Mouse (Mus musculus): Measurements from ENCODE around the gene Tmem132b. TPM values are rescaled to one million over a fixed set of nuclear protein-coding genes. Genes with fewer than 3 reads are reported as not detected.

Gene Tmem132b
- polyA plus RNA-seq, 1 experiment from 2014 or later, result 0.74 TPM

- H3K36me3 ChIP-seq (ENCODE audit: control insufficient read depth, insufficient read depth, low read length), result no peaks in the 10 kb centered on the region
- H3K27me3 ChIP-seq (ENCODE audit: control insufficient read depth, insufficient read depth, low read length), result no peaks in the 10 kb centered on the region
- no peak for ATAC-seq (ENCODE audit: low FRiP score)
- no peaks in the 10 kb centered on the region for H3K4me1 ChIP-seq (replicated peaks; ENCODE audit: control insufficient read depth, insufficient read depth, low read length)
- H3K27ac ChIP-seq (ENCODE audit: low read depth, low read length), result no peak overlapping the region
- WGBS, result 95% methylated on average over 2 of the region's 2 CpGs
- H3K4me3 ChIP-seq (ENCODE audit: low read depth, low read length), result no peak overlapping the region
- H3K4me2 ChIP-seq (replicated peaks; ENCODE audit: low read depth, low read length), result no peak overlapping the region
- no peak for DNase-seq (ENCODE audit: low spot score)
- no peak overlapping the region for H3K9ac ChIP-seq (ENCODE audit: low read depth, low read length)
- H3K9me3 ChIP-seq (ENCODE audit: control insufficient read depth, low read length), result no peaks in the 10 kb centered on the region
These were observed 13.5 kb downstream of the Tmem132b start for GRCm38 (mm10) chr5:125545090-125545489.

- no peak overlapping the region for H3K4me3 ChIP-seq (ENCODE audit: low read depth, low read length)
- H3K27me3 ChIP-seq (ENCODE audit: control insufficient read depth, insufficient read depth, low read length), result no peaks in the 10 kb centered on the region
- no peaks in the 10 kb centered on the region for H3K36me3 ChIP-seq (ENCODE audit: control insufficient read depth, insufficient read depth, low read length)
- H3K9ac ChIP-seq (ENCODE audit: low read depth, low read length), result no peak overlapping the region
- no peaks in the 10 kb centered on the region for H3K9me3 ChIP-seq (ENCODE audit: control insufficient read depth, low read length)
- ATAC-seq (ENCODE audit: low FRiP score) (no peak), DNase-seq (ENCODE audit: low spot score) (no peak)
- no peak overlapping the region for H3K27ac ChIP-seq (ENCODE audit: low read depth, low read length)
- no peaks in the 10 kb centered on the region for H3K4me1 ChIP-seq (replicated peaks; ENCODE audit: control insufficient read depth, insufficient read depth, low read length)
- 22% methylated on average over 13 of the region's 13 CpGs for WGBS
- no peak overlapping the region for H3K4me2 ChIP-seq (replicated peaks; ENCODE audit: low read depth, low read length)
These were observed 14.7 kb downstream of the Tmem132b start for GRCm38 (mm10) chr5:125546293-125546692.

GRCm38 (mm10) chr5:125549750-125550489 lies 18.3 kb downstream of the Tmem132b start:
- no peak overlapping the region for H3K9ac ChIP-seq (ENCODE audit: low read depth, low read length)
- WGBS, result 18% methylated on average over 11 of the region's 11 CpGs
- DNase-seq (ENCODE audit: low spot score) (peak; percentile 41), ATAC-seq (ENCODE audit: low FRiP score) (peak; percentile 77)
- H3K36me3 ChIP-seq (ENCODE audit: control insufficient read depth, insufficient read depth, low read length), result no peaks in the 10 kb centered on the region
- no peaks in the 10 kb centered on the region for H3K4me1 ChIP-seq (replicated peaks; ENCODE audit: control insufficient read depth, insufficient read depth, low read length)
- H3K27ac ChIP-seq (ENCODE audit: low read depth, low read length), result no peak overlapping the region
- no peak overlapping the region; the same call in 1 of the 2 replicates for H3K4me2 ChIP-seq (replicated peaks; ENCODE audit: low read depth, low read length)
- H3K27me3 ChIP-seq (ENCODE audit: control insufficient read depth, insufficient read depth, low read length), result no peaks in the 10 kb centered on the region
- H3K4me3 ChIP-seq (ENCODE audit: low read depth, low read length), result no peak overlapping the region
- no peaks in the 10 kb centered on the region for H3K9me3 ChIP-seq (ENCODE audit: control insufficient read depth, low read length)

GRCm38 (mm10) chr5:125555732-125556131 lies 24.2 kb downstream of the Tmem132b start:
- WGBS, result 80% methylated on average over 5 of the region's 5 CpGs
- no peak for ATAC-seq (ENCODE audit: low FRiP score)
- no peak overlapping the region for H3K27ac ChIP-seq (ENCODE audit: low read depth, low read length)
- H3K4me1 ChIP-seq (replicated peaks; ENCODE audit: control insufficient read depth, insufficient read depth, low read length), result no peaks in the 10 kb centered on the region
- no peaks in the 10 kb centered on the region for H3K27me3 ChIP-seq (ENCODE audit: control insufficient read depth, insufficient read depth, low read length)
- no peaks in the 10 kb centered on the region for H3K36me3 ChIP-seq (ENCODE audit: control insufficient read depth, insufficient read depth, low read length)
- no peak overlapping the region for H3K4me2 ChIP-seq (replicated peaks; ENCODE audit: low read depth, low read length)
- H3K4me3 ChIP-seq (ENCODE audit: low read depth, low read length), result no peak overlapping the region
- no peaks in the 10 kb centered on the region for H3K9me3 ChIP-seq (ENCODE audit: control insufficient read depth, low read length)
- H3K9ac ChIP-seq (ENCODE audit: low read depth, low read length), result no peak overlapping the region
- DNase-seq (ENCODE audit: low spot score), result no peak

- Histone ChIP-seq H3K4me1 (replicated peaks; ENCODE audit: control insufficient read depth, insufficient read depth, low read length) (no peaks in the 10 kb centered on the region), H3K27ac (ENCODE audit: low read depth, low read length) (peak overlapping the region; percentile 31; the same call in 1 of the 2 replicates), H3K27me3 (ENCODE audit: control insufficient read depth, insufficient read depth, low read length) (no peaks in the 10 kb centered on the region), H3K9ac (ENCODE audit: low read depth, low read length) (no peak overlapping the region), H3K4me3 (ENCODE audit: low read depth, low read length) (no peak overlapping the region), H3K4me2 (replicated peaks; ENCODE audit: low read depth, low read length) (no peak overlapping the region), H3K9me3 (ENCODE audit: control insufficient read depth, low read length) (no peaks in the 10 kb centered on the region), H3K36me3 (ENCODE audit: control insufficient read depth, insufficient read depth, low read length) (no peaks in the 10 kb centered on the region)
- DNase-seq (ENCODE audit: low spot score), result peak; percentile 47
- 39% methylated on average over 6 of the region's 6 CpGs for WGBS
- 0 out of 2 replicates have a peak, but pooled peaks have one; percentile 56 for ATAC-seq (ENCODE audit: low FRiP score)
These were observed 31.9 kb downstream of the Tmem132b start for GRCm38 (mm10) chr5:125563492-125563891.

GRCm38 (mm10) chr5:125565725-125566124 lies 34.2 kb downstream of the Tmem132b start:
- Histone ChIP-seq H3K36me3 (ENCODE audit: control insufficient read depth, insufficient read depth, low read length) (no peaks in the 10 kb centered on the region), H3K4me1 (replicated peaks; ENCODE audit: control insufficient read depth, insufficient read depth, low read length) (no peaks in the 10 kb centered on the region), H3K27me3 (ENCODE audit: control insufficient read depth, insufficient read depth, low read length) (no peaks in the 10 kb centered on the region), H3K27ac (ENCODE audit: low read depth, low read length) (no peak overlapping the region), H3K9me3 (ENCODE audit: control insufficient read depth, low read length) (no peaks in the 10 kb centered on the region), H3K4me2 (replicated peaks; ENCODE audit: low read depth, low read length) (no peak overlapping the region), H3K4me3 (ENCODE audit: low read depth, low read length) (no peak overlapping the region), H3K9ac (ENCODE audit: low read depth, low read length) (no peak overlapping the region)
- DNase-seq (ENCODE audit: low spot score) (no peak), ATAC-seq (ENCODE audit: low FRiP score) (no peak)
- 74% methylated on average over 11 of the region's 11 CpGs for WGBS

GRCm38 (mm10) chr5:125568457-125568856 lies 36.9 kb downstream of the Tmem132b start:
- Histone ChIP-seq H3K9me3 (ENCODE audit: control insufficient read depth, low read length) (no peaks in the 10 kb centered on the region), H3K27ac (ENCODE audit: low read depth, low read length) (no peak overlapping the region), H3K36me3 (ENCODE audit: control insufficient read depth, insufficient read depth, low read length) (no peaks in the 10 kb centered on the region), H3K9ac (ENCODE audit: low read depth, low read length) (no peak overlapping the region), H3K27me3 (ENCODE audit: control insufficient read depth, insufficient read depth, low read length) (no peaks in the 10 kb centered on the region), H3K4me3 (ENCODE audit: low read depth, low read length) (no peak overlapping the region), H3K4me1 (replicated peaks; ENCODE audit: control insufficient read depth, insufficient read depth, low read length) (no peaks in the 10 kb centered on the region), H3K4me2 (replicated peaks; ENCODE audit: low read depth, low read length) (no peak overlapping the region)
- no peak for ATAC-seq (ENCODE audit: low FRiP score)
- DNase-seq (ENCODE audit: low spot score), result no peak

- DNase-seq (ENCODE audit: low spot score) (no peak), ATAC-seq (ENCODE audit: low FRiP score) (no peak)
- no peaks in the 10 kb centered on the region for H3K36me3 ChIP-seq (ENCODE audit: control insufficient read depth, insufficient read depth, low read length)
- no peak overlapping the region for H3K4me2 ChIP-seq (replicated peaks; ENCODE audit: low read depth, low read length)
- no peak overlapping the region for H3K9ac ChIP-seq (ENCODE audit: low read depth, low read length)
- no peak overlapping the region for H3K27ac ChIP-seq (ENCODE audit: low read depth, low read length)
- H3K4me1 ChIP-seq (replicated peaks; ENCODE audit: control insufficient read depth, insufficient read depth, low read length), result no peaks in the 10 kb centered on the region; the same call in 1 of the 2 replicates
- no peaks in the 10 kb centered on the region for H3K27me3 ChIP-seq (ENCODE audit: control insufficient read depth, insufficient read depth, low read length)
- H3K9me3 ChIP-seq (ENCODE audit: control insufficient read depth, low read length), result no peaks in the 10 kb centered on the region
- no peak overlapping the region for H3K4me3 ChIP-seq (ENCODE audit: low read depth, low read length)
- 93% methylated on average over 5 of the region's 5 CpGs for WGBS
These were observed 40.4 kb downstream of the Tmem132b start for GRCm38 (mm10) chr5:125572011-125572410.

- Histone ChIP-seq H3K4me2 (replicated peaks; ENCODE audit: low read depth, low read length) (no peak overlapping the region), H3K9ac (ENCODE audit: low read depth, low read length) (no peak overlapping the region), H3K27me3 (ENCODE audit: control insufficient read depth, insufficient read depth, low read length) (no peaks in the 10 kb centered on the region), H3K4me1 (replicated peaks; ENCODE audit: control insufficient read depth, insufficient read depth, low read length) (no peaks in the 10 kb centered on the region; the same call in 1 of the 2 replicates), H3K9me3 (ENCODE audit: control insufficient read depth, low read length) (no peaks in the 10 kb centered on the region), H3K4me3 (ENCODE audit: low read depth, low read length) (no peak overlapping the region), H3K27ac (ENCODE audit: low read depth, low read length) (no peak overlapping the region), H3K36me3 (ENCODE audit: control insufficient read depth, insufficient read depth, low read length) (no peaks in the 10 kb centered on the region)
- ATAC-seq (ENCODE audit: low FRiP score), result no peak
- 3% methylated on average over 8 of the region's 8 CpGs for WGBS
- no peak for DNase-seq (ENCODE audit: low spot score)
These were observed 43.3 kb downstream of the Tmem132b start for GRCm38 (mm10) chr5:125574886-125575285.

All from hindbrain, embryonic 11.5 days (tissue).